Mouse (Mus musculus) lung, embryonic 16.5 days (tissue): ENCODE data around the gene Blcap. TPM values are rescaled to one million over a fixed set of nuclear protein-coding genes. Genes with fewer than 3 reads are reported as not detected.

Experiments
- ATAC-seq: fragments of 200-750 bp; cut with Nextera tagmentation; 2 replicates; pipeline ENCODE4 v1.8.0; 2017; ENCODE audit warnings: low read depth, mild to moderate bottlenecking, moderate library complexity
- H3K27ac ChIP-seq: fragments of 300-500 bp; sonication (generic); 2 replicates; pipeline ENCODE4 v1.5.1; 2014; ENCODE audit warnings: mild to moderate bottlenecking, control low read depth, low read length
- H3K27me3 ChIP-seq: fragments of 300-500 bp; sonication (generic); 2 replicates; pipeline ENCODE4 v1.6.1; 2014; ENCODE audit warnings: low read depth, low read length, mixed read lengths; ENCODE audit not compliant: control insufficient read depth, insufficient read depth
- H3K36me3 ChIP-seq: fragments of 300-500 bp; sonication (generic); 2 replicates; pipeline ENCODE4 v1.6.1; 2014; ENCODE audit warnings: low read length; ENCODE audit not compliant: control insufficient read depth, insufficient read depth
- H3K4me1 ChIP-seq: fragments of 300-500 bp; sonication (generic); replicated peaks from 2 replicates; pipeline ENCODE4 v1.6.1; 2014; ENCODE audit warnings: low read length, mixed read lengths; ENCODE audit not compliant: control insufficient read depth, insufficient read depth
- H3K4me2 ChIP-seq: fragments of 300-500 bp; sonication (generic); 2 replicates; pipeline ENCODE4 v1.6.1; 2014; ENCODE audit warnings: low read depth, low read length, control low read depth
- H3K4me3 ChIP-seq: fragments of 300-500 bp; sonication (generic); 2 replicates; pipeline ENCODE4 v1.5.1; 2014; ENCODE audit warnings: mild to moderate bottlenecking, low read length, control low read depth
- H3K9ac ChIP-seq: fragments of 300-500 bp; sonication (generic); 2 replicates; pipeline ENCODE4 v1.6.1; 2014; ENCODE audit warnings: low read length, control low read depth
- H3K9me3 ChIP-seq: fragments of 300-500 bp; sonication (generic); 2 replicates; pipeline ENCODE4 v1.6.1; 2016; ENCODE audit warnings: low read length; ENCODE audit not compliant: control insufficient read depth
- WGBS: fragments of 180-500 bp; shearing (Covaris S2); extraction: QIAGEN DNeasy Blood & Tissue Kit; methylation state at CpG from one replicate; pipeline ENCODE4 v1.1.7; 2014; 5-methylcytosine and 5-hydroxymethylcytosine counted together
- polyA plus RNA-seq: library from polyadenylated mRNA; unstranded; fragments of >200 nt; fragmentation: Nextera tagmentation; extraction: Ambion mirVana; gene quantifications from 2 replicates; pipeline ENCODE4 v1.2.1, GENCODE M21; 2015

Gene Blcap
- polyA plus RNA-seq, 1 experiment from 2014 or later, result 56.2 TPM

- Histone ChIP-seq H3K9me3 (no peaks in the 10 kb centered on the region), H3K27me3 (no peaks in the 10 kb centered on the region), H3K27ac (no peak overlapping the region), H3K36me3 (peaks cover 9% of the 10 kb centered on the region; the same call in 1 of the 2 replicates), H3K4me3 (no peak overlapping the region), H3K4me1 (0 out of 2 replicates have a peak, but pooled peaks cover 2% of the 10 kb centered on the region), H3K9ac (no peak overlapping the region), H3K4me2 (no peak overlapping the region)
- ATAC-seq, result no peak
These were observed 24.4 kb downstream of the Blcap start for GRCm38 (mm10) chr2:157546686-157547085.

GRCm38 (mm10) chr2:157544333-157544888, 26.7 kb downstream of the Blcap start:
- Histone ChIP-seq H3K4me2 (no peak overlapping the region), H3K27ac (no peak overlapping the region), H3K36me3 (peaks cover 9% of the 10 kb centered on the region; the same call in 1 of the 2 replicates), H3K4me3 (no peak overlapping the region), H3K4me1 (peaks cover 11% of the 10 kb centered on the region), H3K9me3 (no peaks in the 10 kb centered on the region), H3K9ac (no peak overlapping the region), H3K27me3 (no peaks in the 10 kb centered on the region)
- ATAC-seq, result no peak
- WGBS, result 84% methylated on average over 9 of the region's 9 CpGs

- Histone ChIP-seq H3K9ac (no peak overlapping the region), H3K4me3 (no peak overlapping the region), H3K27ac (no peak overlapping the region), H3K36me3 (peaks cover 6% of the 10 kb centered on the region; the same call in 1 of the 2 replicates), H3K27me3 (no peaks in the 10 kb centered on the region), H3K4me2 (no peak overlapping the region), H3K9me3 (no peaks in the 10 kb centered on the region), H3K4me1 (peaks cover 13% of the 10 kb centered on the region)
- ATAC-seq, result no peak
- WGBS, result 53% methylated on average over 4 of the region's 4 CpGs
These were observed 28.7 kb downstream of the Blcap start for GRCm38 (mm10) chr2:157542415-157542814.

- H3K27ac ChIP-seq, result no peak overlapping the region
These were observed 29.4 kb downstream of the Blcap start for GRCm38 (mm10) chr2:157541631-157542030.

GRCm38 (mm10) chr2:157540953-157541569, 30.0 kb downstream of the Blcap start:
- peaks cover 16% of the 10 kb centered on the region for H3K4me1 ChIP-seq
- no peaks in the 10 kb centered on the region for H3K36me3 ChIP-seq
- H3K9ac ChIP-seq, result no peak overlapping the region
- ATAC-seq, result no peak
- no peak overlapping the region for H3K4me2 ChIP-seq
- H3K27me3 ChIP-seq, result no peaks in the 10 kb centered on the region
- H3K9me3 ChIP-seq, result no peaks in the 10 kb centered on the region
- H3K27ac ChIP-seq, result no peak overlapping the region; the same call in 1 of the 2 replicates
- 50% methylated on average over 9 of the region's 9 CpGs for WGBS
- no peak overlapping the region for H3K4me3 ChIP-seq

More at GRCm38 (mm10) chr2:157541631-157542030, 29.4 kb downstream of the Blcap start:
- Histone ChIP-seq H3K9me3 (no peaks in the 10 kb centered on the region), H3K4me1 (peaks cover 13% of the 10 kb centered on the region), H3K4me3 (no peak overlapping the region), H3K9ac (no peak overlapping the region), H3K36me3 (0 out of 2 replicates have a peak, but pooled peaks cover 2% of the 10 kb centered on the region), H3K4me2 (no peak overlapping the region), H3K27me3 (no peaks in the 10 kb centered on the region)
- WGBS, result 75% methylated on average over 8 of the region's 8 CpGs
- no peak for ATAC-seq

GRCm38 (mm10) chr2:157540073-157540952, 30.8 kb downstream of the Blcap start:
- Histone ChIP-seq H3K4me3 (no peak overlapping the region), H3K9me3 (no peaks in the 10 kb centered on the region), H3K27me3 (no peaks in the 10 kb centered on the region), H3K27ac (peak overlapping the region; percentile 1; the same call in 1 of the 2 replicates), H3K4me2 (no peak overlapping the region), H3K9ac (0 out of 2 replicates have a peak overlapping the region, but pooled peaks have one; percentile 11), H3K36me3 (no peaks in the 10 kb centered on the region), H3K4me1 (peaks cover 17% of the 10 kb centered on the region)
- 48% methylated on average over 24 of the region's 24 CpGs for WGBS
- ATAC-seq, result peak; percentile 47

- WGBS, result 26% methylated on average over 7 of the region's 7 CpGs
- no peak overlapping the region for H3K9ac ChIP-seq
- no peaks in the 10 kb centered on the region for H3K36me3 ChIP-seq
- no peak overlapping the region for H3K4me3 ChIP-seq
- H3K9me3 ChIP-seq, result no peaks in the 10 kb centered on the region
- H3K27ac ChIP-seq, result peak overlapping the region; percentile 50
- peaks cover 17% of the 10 kb centered on the region for H3K4me1 ChIP-seq
- no peaks in the 10 kb centered on the region for H3K27me3 ChIP-seq
- no peak overlapping the region for H3K4me2 ChIP-seq
- ATAC-seq, result peak; percentile 61
These were observed 34.0 kb downstream of the Blcap start for GRCm38 (mm10) chr2:157537118-157537517.

- H3K27ac ChIP-seq, result peak overlapping the region; percentile 45
- no peak overlapping the region for H3K9ac ChIP-seq
- WGBS, result 43% methylated on average over 7 of the region's 7 CpGs
- H3K27me3 ChIP-seq, result no peaks in the 10 kb centered on the region
- ATAC-seq, result no peak
- H3K4me2 ChIP-seq, result no peak overlapping the region
- no peak overlapping the region for H3K4me3 ChIP-seq
- H3K36me3 ChIP-seq, result no peaks in the 10 kb centered on the region
- H3K9me3 ChIP-seq, result no peaks in the 10 kb centered on the region
- H3K4me1 ChIP-seq, result peaks cover 17% of the 10 kb centered on the region
These were observed 34.5 kb downstream of the Blcap start for GRCm38 (mm10) chr2:157536476-157537081.

- no peaks in the 10 kb centered on the region for H3K9me3 ChIP-seq
- H3K4me3 ChIP-seq, result no peak overlapping the region
- ATAC-seq, result no peak
- H3K27ac ChIP-seq, result no peak overlapping the region
- WGBS, result 80% methylated on average over 4 of the region's 4 CpGs
- H3K9ac ChIP-seq, result no peak overlapping the region
- no peaks in the 10 kb centered on the region for H3K27me3 ChIP-seq
- H3K36me3 ChIP-seq, result no peaks in the 10 kb centered on the region
- peaks cover 8% of the 10 kb centered on the region; the same call in 1 of the 2 replicates for H3K4me1 ChIP-seq
- no peak overlapping the region for H3K4me2 ChIP-seq
These were observed 36.9 kb downstream of the Blcap start for GRCm38 (mm10) chr2:157534163-157534562.
